Mouse (Mus musculus) small intestine, adult 2 months (tissue): ENCODE results near the gene AC109138.7.

ENCODE experiments used
- CTCF ChIP-seq: fragments of 200-500 bp; IDR thresholded peaks from 2 replicates; pipeline ENCODE4 v1.5.1; 2012; ENCODE audit warnings: low read depth, mild to moderate bottlenecking, control low read depth, inconsistent platforms, low read length, moderate library complexity, mixed read lengths; ENCODE audit not compliant: insufficient replicate concordance, insufficient read length; ENCODE audit errors: extremely low read depth
- POLR2A ChIP-seq: fragments of 200-500 bp; IDR thresholded peaks from 2 replicates; pipeline ENCODE4 v1.6.1; 2012; ENCODE audit warnings: low read depth, mild to moderate bottlenecking, control low read depth, inconsistent platforms, low read length, moderate library complexity

GRCm38 (mm10) chr19:4247010-4247409, 32.9 kb downstream of the AC109138.7 start:
- no peak for TF ChIP-seq POLR2A
- TF ChIP-seq CTCF, result no peak
